ENCODE assay signal across 9 mouse cellular contexts in the genomic region with DNA sequence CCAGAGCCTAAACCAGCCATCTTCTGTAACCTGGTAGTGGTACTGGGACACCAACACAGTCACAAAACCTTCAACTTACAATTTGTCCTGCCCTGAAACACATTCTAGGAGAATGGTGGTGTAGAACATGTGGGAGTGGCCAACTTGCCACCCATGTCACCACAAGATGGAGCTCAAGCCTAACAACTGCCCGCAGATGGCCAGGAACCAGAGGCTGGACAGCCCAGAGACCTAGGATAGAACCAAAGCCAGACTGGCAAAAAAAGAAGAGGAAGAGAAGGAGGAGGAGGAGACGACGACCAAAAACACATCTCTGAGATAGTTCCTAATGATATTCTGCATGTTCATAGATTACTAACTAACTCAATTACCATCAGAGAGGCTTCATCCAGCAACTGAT. TPM values are rescaled to one million over a fixed set of nuclear protein-coding genes. Genes with fewer than 3 reads are reported as not detected.
DNase-seq lines count a peak whose midpoint lies in the region; ATAC-seq lines count a peak whose summit lies in the region.
"Had no signal": no experiment of that assay in that cellular context is flagged by ENCODE, and none has a peak within 500 bp of the region (broad histone marks: within the 10 kb centered on the region; RNA-seq: fewer than 3 reads in every experiment).

No protein-coding gene starts in this region.

- peak; percentile 75 for DNase-seq in intestine, embryonic 14.5 days (ENCODE audit: low spot score)
- DNase-seq in c-Kit-negative CD71-positive TER-119-positive erythroid progenitor cells, embryonic 14.5 days (ENCODE audit: low read depth, low spot score), result peak; percentile 9
- peak; percentile 69 for DNase-seq in forelimb bud, embryonic 11.5 days (ENCODE audit: low read depth, low spot score)
- DNase-seq in kidney, adult 9 months, result peak; percentile 90
- DNase-seq in liver, embryonic 13.5 days, result peak; percentile 53
- DNase-seq in ovary, postnatal 14 days (ENCODE audit: low spot score), result peak; percentile 61
- DNase-seq in thymus, postnatal 10 days (ENCODE audit: low spot score in 2 of 2), result peak; percentile 38 to 67

- H3K27ac ChIP-seq in intestine, embryonic 14.5 days (ENCODE audit: low read depth), result no peak overlapping the region
- H3K27ac ChIP-seq in intestine, embryonic 16.5 days (ENCODE audit: low read length), result no peak overlapping the region
- no peak overlapping the region for H3K27ac ChIP-seq in liver, embryonic 13.5 days
- H3K27ac ChIP-seq: embryonic facial prominence, embryonic 13.5 days had no signal

- H3K4me1 ChIP-seq in intestine, embryonic 14.5 days (replicated peaks; ENCODE audit: control insufficient read depth, insufficient read depth, low read length), result peaks cover 6% of the 10 kb centered on the region; the same call in 1 of the 2 replicates
- H3K4me1 ChIP-seq in intestine, embryonic 16.5 days (ENCODE audit: control insufficient read depth, insufficient read depth, low read length), result peaks cover 10% of the 10 kb centered on the region
- peaks cover 35% of the 10 kb centered on the region for H3K4me1 ChIP-seq in liver, embryonic 13.5 days (replicated peaks)

- ATAC-seq in intestine, embryonic 14.5 days (replicated peaks; ENCODE audit: low FRiP score, low TSS enrichment, low read depth), result no peak
- no peak for ATAC-seq in intestine, embryonic 16.5 days
- no peak for ATAC-seq in liver, embryonic 13.5 days (ENCODE audit: low read depth)

- H3K4me3 ChIP-seq in intestine, embryonic 14.5 days (ENCODE audit: low read depth, low read length), result no peak overlapping the region
- no peak overlapping the region for H3K4me3 ChIP-seq in intestine, embryonic 16.5 days (ENCODE audit: low read length)
- no peak overlapping the region for H3K4me3 ChIP-seq in liver, embryonic 13.5 days (replicated peaks)
- H3K4me3 ChIP-seq: embryonic facial prominence, embryonic 13.5 days had no signal

- H3K9ac ChIP-seq in intestine, embryonic 14.5 days (ENCODE audit: low read length), result no peak overlapping the region
- H3K9ac ChIP-seq in intestine, embryonic 16.5 days (ENCODE audit: low read depth, low read length), result no peak overlapping the region
- H3K9ac ChIP-seq in liver, embryonic 13.5 days, result no peak overlapping the region
- H3K9ac ChIP-seq: embryonic facial prominence, embryonic 13.5 days had no signal

- H3K27me3 ChIP-seq in intestine, embryonic 14.5 days (replicated peaks; ENCODE audit: control insufficient read depth, insufficient read depth, low read length), result no peaks in the 10 kb centered on the region
- no peaks in the 10 kb centered on the region for H3K27me3 ChIP-seq in intestine, embryonic 16.5 days (replicated peaks; ENCODE audit: control insufficient read depth, insufficient read depth, low read length)
- no peaks in the 10 kb centered on the region for H3K27me3 ChIP-seq in liver, embryonic 13.5 days
- H3K27me3 ChIP-seq: embryonic facial prominence, embryonic 13.5 days had no signal

- 4% methylated on average over 3 of the region's 3 CpGs for WGBS in intestine, embryonic 14.5 days
- 6% methylated on average over 3 of the region's 3 CpGs for WGBS in intestine, embryonic 16.5 days
- WGBS in liver, embryonic 13.5 days (ENCODE audit: insufficient replicate concordance), result 2% methylated on average over 3 of the region's 3 CpGs

- H3K36me3 ChIP-seq in intestine, embryonic 14.5 days (ENCODE audit: control insufficient read depth, insufficient read depth, low read length), result no peaks in the 10 kb centered on the region
- no peaks in the 10 kb centered on the region for H3K36me3 ChIP-seq in intestine, embryonic 16.5 days (ENCODE audit: control insufficient read depth, insufficient read depth, low read length)
- H3K36me3 ChIP-seq in liver, embryonic 13.5 days, result no peaks in the 10 kb centered on the region
- H3K36me3 ChIP-seq: embryonic facial prominence, embryonic 13.5 days had no signal

- no peak overlapping the region for H3K4me2 ChIP-seq in intestine, embryonic 14.5 days (ENCODE audit: low read length)
- no peak overlapping the region for H3K4me2 ChIP-seq in intestine, embryonic 16.5 days (ENCODE audit: low read depth, low read length)
- no peak overlapping the region for H3K4me2 ChIP-seq in liver, embryonic 13.5 days
- H3K4me2 ChIP-seq: embryonic facial prominence, embryonic 13.5 days had no signal

- peaks cover 4% of the 10 kb centered on the region; the same call in 1 of the 2 replicates for H3K9me3 ChIP-seq in intestine, embryonic 14.5 days (ENCODE audit: control insufficient read depth, low read length)
- no peaks in the 10 kb centered on the region for H3K9me3 ChIP-seq in intestine, embryonic 16.5 days (ENCODE audit: control insufficient read depth, low read length)
- H3K9me3 ChIP-seq in liver, embryonic 13.5 days (replicated peaks), result no peaks in the 10 kb centered on the region
- H3K9me3 ChIP-seq: embryonic facial prominence, embryonic 13.5 days had no signal

RNA-seq across cellular contexts. Expression of a gene that starts 24.4 kb away (rescaled TPM):
- polyA plus RNA-seq in intestine, embryonic 14.5 days (2014; fragmentation: Nextera tagmentation; extraction: Ambion mirVana), result 79.7 and 85.6 TPM in 2 replicates
- 73.1 and 77.4 TPM in 2 replicates for polyA plus RNA-seq in intestine, embryonic 16.5 days (2015; fragmentation: Nextera tagmentation; extraction: Ambion mirVana)
- polyA plus RNA-seq in liver, embryonic 13.5 days (2015; fragmentation: Nextera tagmentation; extraction: Ambion mirVana), result 25.3 and 32.4 TPM in 2 replicates

RNA-seq across cellular contexts. Expression of a gene that starts 42.1 kb away (rescaled TPM):
- 14.6 and 16.0 TPM in 2 replicates for polyA plus RNA-seq in intestine, embryonic 14.5 days (2014; fragmentation: Nextera tagmentation; extraction: Ambion mirVana)
- polyA plus RNA-seq in intestine, embryonic 16.5 days (2015; fragmentation: Nextera tagmentation; extraction: Ambion mirVana), result 7.1 and 7.6 TPM in 2 replicates
- polyA plus RNA-seq in liver, embryonic 13.5 days (2015; fragmentation: Nextera tagmentation; extraction: Ambion mirVana), result 2.8 and 3.2 TPM in 2 replicates

Comparison
In these comparisons a context has a peak if more than half of its experiments do, and no peak if none do; other contexts are left out.
1. DNase-seq: peak in every context shown above with its lines; median percentile 90 in kidney, adult 9 months; 75 in intestine, embryonic 14.5 days; 69 in forelimb bud, embryonic 11.5 days; 61 in ovary, postnatal 14 days; 53 in liver, embryonic 13.5 days; 52 in thymus, postnatal 10 days; 9 in c-Kit-negative CD71-positive TER-119-positive erythroid progenitor cells, embryonic 14.5 days.